ENCODE assay signal across 32 mouse cellular contexts in genomic region chr5:53259894-53260293, GRCm38 (mm10). TPM values are rescaled to one million over a fixed set of nuclear protein-coding genes. Genes with fewer than 3 reads are reported as not detected.
DNase-seq lines count a peak whose midpoint lies in the region; ATAC-seq and TF ChIP-seq lines count a peak whose summit lies in the region.
"Had no signal": no experiment of that assay in that cellular context is flagged by ENCODE, and none has a peak within 500 bp of the region (broad histone marks: within the 10 kb centered on the region; RNA-seq: fewer than 3 reads in every experiment).

No protein-coding gene starts in this region.

- intact Hi-C loops in gastrocnemius, adult 2 months (cut with DNase I) = loop anchor here (2.0 to 10.0 kb wide), 3 partner anchors 45 to 115 kb away; no protein-coding TSS in a partner anchor

- no peaks in the 10 kb centered on the region for H3K9me3 ChIP-seq in embryonic facial prominence, embryonic 14.5 days (ENCODE audit: control insufficient read depth, low read length)
- H3K9me3 ChIP-seq in embryonic facial prominence, embryonic 10.5 days = no peaks in the 10 kb centered on the region
- H3K9me3 ChIP-seq: heart, embryonic 10.5 days; heart, embryonic 15.5 days; midbrain, embryonic 13.5 days; neural tube, embryonic 13.5 days had no signal

- no peaks in the 10 kb centered on the region for H3K36me3 ChIP-seq in embryonic facial prominence, embryonic 14.5 days (ENCODE audit: control insufficient read depth, insufficient read depth, low read length)
- no peaks in the 10 kb centered on the region for H3K36me3 ChIP-seq in embryonic facial prominence, embryonic 10.5 days (replicated peaks)
- H3K36me3 ChIP-seq: heart, embryonic 10.5 days; heart, embryonic 15.5 days; midbrain, embryonic 13.5 days; neural tube, embryonic 13.5 days had no signal

- no peak overlapping the region for H3K4me2 ChIP-seq in embryonic facial prominence, embryonic 14.5 days (ENCODE audit: low read depth, low read length)
- H3K4me2 ChIP-seq: heart, embryonic 15.5 days; midbrain, embryonic 13.5 days; neural tube, embryonic 13.5 days had no signal

- peaks cover 4% of the 10 kb centered on the region; the same call in 1 of the 2 replicates for H3K4me1 ChIP-seq in embryonic facial prominence, embryonic 14.5 days (ENCODE audit: control insufficient read depth, insufficient read depth, low read length)
- peaks cover 26% of the 10 kb centered on the region for H3K4me1 ChIP-seq in embryonic facial prominence, embryonic 10.5 days

- TF ChIP-seq CTCF in gastrocnemius, adult 2 months (IDR thresholded peaks at IDR 0.05) = no peak

- DNase-seq in embryonic facial prominence, embryonic 14.5 days (ENCODE audit: low spot score) = peak; percentile 38
- DNase-seq in embryonic facial prominence, embryonic 10.5 days (ENCODE audit: low spot score) = no peak
- peak; percentile 52 for DNase-seq in gastrocnemius, adult 2 months
- DNase-seq in gastrocnemius, postnatal 4 days (ENCODE audit: low spot score in 2 of 2) = no peak
- DNase-seq in thymus, postnatal 14 days = peak; percentile 25
- DNase-seq in thymus, adult 18-20 months = no peak
- no peak for DNase-seq in left cerebral cortex, adult 18-20 months (ENCODE audit: low spot score in 2 of 2)
- DNase-seq: adrenal gland, adult 2 months; adrenal gland, postnatal 36 days; cerebellum, adult 8-10 months; cerebellum, postnatal 25 days; heart, adult 11 months; kidney, adult 18-20 months; kidney, postnatal 36 days; liver; lung, adult 2 months; lung, postnatal 10 days; right cerebral cortex, postnatal 25 days; spleen, adult 18-20 months had no signal

- 44% methylated on average over 5 of the region's 5 CpGs for WGBS in embryonic facial prominence, embryonic 14.5 days
- 56% methylated on average over 5 of the region's 5 CpGs for WGBS in embryonic facial prominence, embryonic 10.5 days

- no peak for ATAC-seq in embryonic facial prominence, embryonic 14.5 days (ENCODE audit: low read depth)
- ATAC-seq: activated CD4-positive, CD25-positive, alpha-beta regulatory T cell, adult 4 months; hindbrain, embryonic 16.5 days; midbrain, embryonic 13.5 days had no signal

- H3K27me3 ChIP-seq in embryonic facial prominence, embryonic 14.5 days (replicated peaks; ENCODE audit: control insufficient read depth, insufficient read depth, low read length) = peaks cover 5% of the 10 kb centered on the region; the same call in 1 of the 2 replicates
- peaks cover 42% of the 10 kb centered on the region for H3K27me3 ChIP-seq in embryonic facial prominence, embryonic 10.5 days (replicated peaks; ENCODE audit: low read depth, poor library complexity, severe bottlenecking)
- H3K27me3 ChIP-seq: CH12.LX had no signal

- H3K9ac ChIP-seq in embryonic facial prominence, embryonic 14.5 days (ENCODE audit: low read depth, low read length) = no peak overlapping the region
- H3K9ac ChIP-seq: heart, embryonic 15.5 days; liver, embryonic 14.5 days; midbrain, embryonic 13.5 days; neural tube, embryonic 13.5 days had no signal

- H3K4me3 ChIP-seq in embryonic facial prominence, embryonic 14.5 days (ENCODE audit: low read depth, low read length) = no peak overlapping the region
- no peak overlapping the region for H3K4me3 ChIP-seq in embryonic facial prominence, embryonic 10.5 days
- H3K4me3 ChIP-seq in gastrocnemius, adult 2 months = no peak overlapping the region
- H3K4me3 ChIP-seq: heart, embryonic 10.5 days; heart, embryonic 15.5 days; layer of hippocampus, adult 2 months; midbrain, embryonic 13.5 days; neural tube, embryonic 13.5 days had no signal

- no peak overlapping the region for H3K27ac ChIP-seq in embryonic facial prominence, embryonic 14.5 days (replicated peaks; ENCODE audit: low read depth, low read length)
- no peak overlapping the region for H3K27ac ChIP-seq in embryonic facial prominence, embryonic 10.5 days (replicated peaks)
- peak overlapping the region; percentile 66 for H3K27ac ChIP-seq in gastrocnemius, adult 2 months
- H3K27ac ChIP-seq: heart, embryonic 10.5 days; heart, embryonic 15.5 days; layer of hippocampus, adult 2 months; liver, embryonic 14.5 days; macrophage; midbrain, embryonic 13.5 days; neural tube, embryonic 13.5 days; stomach, postnatal 0 days had no signal

RNA-seq across cellular contexts. Expression of gene Smim20, which starts 7.0 kb away (rescaled TPM):
- polyA plus RNA-seq in embryonic facial prominence, embryonic 14.5 days (2014; fragmentation: Nextera tagmentation; extraction: Ambion mirVana) = 96.7 and 104 TPM in 2 replicates
- 53.2 and 57.7 TPM in 2 replicates for polyA plus RNA-seq in embryonic facial prominence, embryonic 10.5 days (2016; fragmentation: Nextera tagmentation; extraction: Ambion mirVana)
- total RNA-seq in gastrocnemius, adult 2 months (2021) = 10 to 100 TPM; 55.5 to 67.5 TPM
- total RNA-seq in gastrocnemius, postnatal 4 days (2021) = 10 to 100 TPM; 87.0 to 90.8 TPM
- total RNA-seq in left cerebral cortex, adult 18-20 months (2021) = 10 to 100 TPM; 29.2 to 34.2 TPM

RNA-seq across cellular contexts. Expression of gene Sel1l3, which starts 46.2 kb away (rescaled TPM):
- polyA plus RNA-seq in embryonic facial prominence, embryonic 14.5 days (2014; fragmentation: Nextera tagmentation; extraction: Ambion mirVana) = 5.9 and 6.9 TPM in 2 replicates
- polyA plus RNA-seq in embryonic facial prominence, embryonic 10.5 days (2016; fragmentation: Nextera tagmentation; extraction: Ambion mirVana) = 1.5 and 1.6 TPM in 2 replicates
- total RNA-seq in gastrocnemius, adult 2 months (2021) = 10 to 100 TPM; 59.8 to 69.4 TPM
- 10 to 100 TPM; 95.0 to 95.4 TPM for total RNA-seq in gastrocnemius, postnatal 4 days (2021)
- total RNA-seq in left cerebral cortex, adult 18-20 months (2021) = 10 to 100 TPM; 56.9 to 63.9 TPM
- total RNA-seq: megakaryocyte-erythroid progenitor cell, adult 5-6 weeks had no signal
- polyA plus RNA-seq: activated CD4-positive, CD25-positive, alpha-beta regulatory T cell, adult 4 months; C2C12 had no signal

Comparison
In these comparisons a context has a peak if more than half of its experiments do, and no peak if none do; other contexts are left out.
1. DNase-seq: peak in embryonic facial prominence, embryonic 14.5 days (single experiment), gastrocnemius, adult 2 months (single experiment) and thymus, postnatal 14 days (single experiment); none in embryonic facial prominence, embryonic 10.5 days (single experiment), gastrocnemius, postnatal 4 days (0 of 2), thymus, adult 18-20 months (0 of 2) and left cerebral cortex, adult 18-20 months (0 of 2).